Mouse (Mus musculus) heart, adult 2 months (tissue): Measurements from ENCODE around the gene Btbd1.

Source experiments
- CTCF ChIP-seq: fragments of 200-600 bp; IDR thresholded peaks from 2 replicates; pipeline ENCODE4 v1.8.1; 2022; ENCODE audit warnings: antibody characterized with exemption, mild to moderate bottlenecking, moderate library complexity
- POLR2A ChIP-seq: fragments of 200-500 bp; IDR thresholded peaks from 2 replicates; pipeline ENCODE4 v1.6.1; 2011; ENCODE audit warnings: mild to moderate bottlenecking, low read depth, low read length, control low read depth; ENCODE audit not compliant: insufficient read depth

DNA sequence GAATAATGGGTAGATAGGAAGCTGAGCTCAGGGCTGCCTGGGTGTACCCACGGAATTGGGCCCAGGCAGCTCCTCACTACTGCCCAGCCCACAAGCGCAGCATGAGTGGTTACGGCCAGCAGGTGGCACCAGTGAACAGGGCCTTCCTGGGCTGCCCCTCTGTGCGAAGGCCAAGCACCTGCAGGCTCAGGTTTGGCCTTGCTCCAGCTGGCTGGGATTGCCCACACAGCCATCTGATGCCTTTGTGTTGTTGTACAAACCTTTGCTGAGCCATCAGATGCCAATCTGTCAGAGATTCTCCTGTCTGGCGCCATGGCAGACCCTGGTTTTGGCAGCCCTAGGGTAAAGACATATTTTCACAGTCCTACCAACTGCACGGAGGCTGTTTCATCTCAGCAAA, 38.9 kb upstream of the Btbd1 start:
- TF ChIP-seq POLR2A (no peak), CTCF (peak; percentile 92)
